Mouse (Mus musculus): ENCODE measurements at regions not wholly inside any gene's neighbourhood (a gene's known extent, or its start where the extent isn't known, plus 50 kb on each side); places are given as distances from the start of the nearest gene placed in this dataset.

- TF ChIP-seq CTCF (IDR thresholded peaks at IDR 0.05; ENCODE audit: extremely low read depth, insufficient read depth, insufficient read length, insufficient replicate concordance): no peak
- no peak for TF ChIP-seq POLR2A (IDR thresholded peaks at IDR 0.05; ENCODE audit: low read depth, low read length)
Observed at GRCm38 (mm10) chr5:132737966-132738365, 194.8 kb upstream of the Auts2 start.
